Mouse (Mus musculus) myocyte (in vitro differentiated cells): Measurements from ENCODE around the gene Micu1. TPM values are rescaled to one million over a fixed set of nuclear protein-coding genes. Genes with fewer than 3 reads are reported as not detected.
A peak's percentile ranks its signal among the peaks of the same experiment; 100 is the strongest.

Experiments used
- H3K27me3 ChIP-seq: one replicate; pipeline ENCODE4 v1.6.1; 2011; ENCODE audit not compliant: control insufficient read depth, insufficient read depth, insufficient read length
- H3K36me3 ChIP-seq: one replicate; pipeline ENCODE4 v1.6.1; 2011; ENCODE audit not compliant: control insufficient read depth, insufficient read depth
- H3K4me2 ChIP-seq: one replicate; pipeline ENCODE4 v1.6.1; 2011; ENCODE audit warnings: low read depth, control low read depth
- H3K4me3 ChIP-seq: one replicate; pipeline ENCODE4 v1.5.1; 2011; ENCODE audit warnings: mild to moderate bottlenecking, control low read depth, moderate library complexity
- H3K79me2 ChIP-seq: one replicate; pipeline ENCODE4 v1.6.1; 2011; ENCODE audit not compliant: control insufficient read depth, insufficient read depth
- H3ac ChIP-seq: one replicate; pipeline ENCODE4 v1.6.1; 2011; ENCODE audit not compliant: control insufficient read depth, insufficient read length
- CEBPB ChIP-seq: IDR thresholded peaks from 2 replicates; pipeline ENCODE4 v1.6.1; 2011; ENCODE audit warnings: mild to moderate bottlenecking, moderate library complexity; ENCODE audit not compliant: poor library complexity, insufficient read depth, severe bottlenecking
- E2F4 ChIP-seq: IDR thresholded peaks from one replicate; pipeline ENCODE4 v1.6.1; 2011; ENCODE audit warnings: mild to moderate bottlenecking, control low read depth, moderate library complexity; ENCODE audit not compliant: insufficient read depth
- MAX ChIP-seq: IDR thresholded peaks from one replicate; pipeline ENCODE4 v1.6.1; 2011; ENCODE audit warnings: low read depth, mild to moderate bottlenecking, control low read depth
- MYOD1 ChIP-seq, 3 experiments: IDR thresholded peaks; one replicate each; pipeline ENCODE4 v1.6.1; 2011; ENCODE audit warnings: control low read depth in 2 of 3, low read depth in 2 of 3, mild to moderate bottlenecking in 2 of 3, moderate library complexity in 1 of 3; ENCODE audit not compliant: insufficient read length in 2 of 3, control insufficient read depth in 1 of 3
- MYOG ChIP-seq, 3 experiments: IDR thresholded peaks; one replicate each; pipeline ENCODE4 v1.6.1; 2011; ENCODE audit warnings: control low read depth in 2 of 3, low read depth in 2 of 3, mild to moderate bottlenecking in 2 of 3; ENCODE audit not compliant: insufficient read length in 2 of 3, control insufficient read depth in 1 of 3, insufficient read depth in 1 of 3
- POLR2A ChIP-seq: IDR thresholded peaks from one replicate; pipeline ENCODE4 v1.6.1; 2011; ENCODE audit warnings: low read depth, mild to moderate bottlenecking, control low read depth, moderate library complexity; ENCODE audit not compliant: insufficient read length
- POLR2AphosphoS2 ChIP-seq: IDR thresholded peaks from one replicate; pipeline ENCODE4 v1.6.1; 2011; ENCODE audit warnings: low read depth, control low read depth; ENCODE audit not compliant: insufficient read length
- REST ChIP-seq: IDR thresholded peaks from one replicate; pipeline ENCODE4 v1.6.1; 2011; ENCODE audit warnings: mild to moderate bottlenecking, control low read depth, moderate library complexity; ENCODE audit not compliant: insufficient read depth, insufficient read length
- SRF ChIP-seq: IDR thresholded peaks from one replicate; pipeline ENCODE4 v1.6.1; 2011; ENCODE audit warnings: low read depth; ENCODE audit not compliant: control insufficient read depth, insufficient read length
- TCF12 ChIP-seq: IDR thresholded peaks from one replicate; pipeline ENCODE4 v1.6.1; 2011; ENCODE audit warnings: mild to moderate bottlenecking, control low read depth; ENCODE audit not compliant: poor library complexity, insufficient read depth, severe bottlenecking
- TCF3 ChIP-seq: IDR thresholded peaks from one replicate; pipeline ENCODE4 v1.6.1; 2011; ENCODE audit warnings: low read depth, control low read depth; ENCODE audit not compliant: insufficient read length
- USF1 ChIP-seq: IDR thresholded peaks from one replicate; pipeline ENCODE4 v1.6.1; 2011; ENCODE audit warnings: low read depth, mild to moderate bottlenecking, control low read depth, moderate library complexity
- polyA plus RNA-seq: library from polyadenylated mRNA; unstranded; fragments of >200 nt; fragmentation: generic; extraction: Trizol; gene quantifications from one replicate; pipeline ENCODE4 v1.2.1, GENCODE M21; 2012; ENCODE audit warnings: missing spikeins

Gene Micu1
- polyA plus RNA-seq, 1 experiment, result 264 TPM

- H3K27me3 ChIP-seq, result no peaks in the 10 kb centered on the region
- H3ac ChIP-seq, result no peak overlapping the region
- TF ChIP-seq POLR2A (no peak), MYOG (IDR thresholded peaks at IDR 0.05; ENCODE audit: control insufficient read depth in 1 of 3, insufficient read depth in 1 of 3, insufficient read length in 2 of 3, low read depth in 2 of 3) (no peak), USF1 (no peak), MYOD1 (IDR thresholded peaks at IDR 0.05; ENCODE audit: control insufficient read depth in 1 of 3, insufficient read length in 2 of 3, low read depth in 2 of 3) (no peak), TCF3 (no peak), SRF (no peak), CEBPB (no peak), POLR2AphosphoS2 (no peak), MAX (no peak), REST (no peak), TCF12 (no peak), E2F4 (no peak)
- no peak overlapping the region for H3K4me3 ChIP-seq
- H3K4me2 ChIP-seq, result no peak overlapping the region
- H3K79me2 ChIP-seq, result no peaks in the 10 kb centered on the region
- H3K36me3 ChIP-seq, result peaks cover 33% of the 10 kb centered on the region
Observed at GRCm38 (mm10) chr10:59896211-59896610, 193.9 kb downstream of the Micu1 start.

- no peak overlapping the region for H3K4me3 ChIP-seq
- H3ac ChIP-seq, result no peak overlapping the region
- TF ChIP-seq MYOD1 (IDR thresholded peaks at IDR 0.05; ENCODE audit: control insufficient read depth in 1 of 3, insufficient read length in 2 of 3, low read depth in 2 of 3), result no peak
- no peak for TF ChIP-seq USF1
- TF ChIP-seq TCF12, result no peak
- TF ChIP-seq MYOG (IDR thresholded peaks at IDR 0.05; ENCODE audit: control insufficient read depth in 1 of 3, insufficient read depth in 1 of 3, insufficient read length in 2 of 3, low read depth in 2 of 3), result no peak
- no peak for TF ChIP-seq TCF3
- no peak for TF ChIP-seq MAX
- TF ChIP-seq POLR2AphosphoS2, result no peak
- TF ChIP-seq SRF, result no peak
- peaks cover 28% of the 10 kb centered on the region for H3K36me3 ChIP-seq
- peak overlapping the region; percentile 37 for H3K4me2 ChIP-seq
- H3K27me3 ChIP-seq, result no peaks in the 10 kb centered on the region
- no peaks in the 10 kb centered on the region for H3K79me2 ChIP-seq
Observed at GRCm38 (mm10) chr10:59896911-59897331, 194.6 kb downstream of the Micu1 start.

- Histone ChIP-seq H3K36me3 (peaks cover 28% of the 10 kb centered on the region), H3ac (no peak overlapping the region), H3K79me2 (no peaks in the 10 kb centered on the region), H3K27me3 (no peaks in the 10 kb centered on the region), H3K4me2 (peak overlapping the region; percentile 37), H3K4me3 (no peak overlapping the region)
- no peak for TF ChIP-seq CEBPB
- no peak for TF ChIP-seq TCF12
- no peak for TF ChIP-seq E2F4
- TF ChIP-seq REST, result no peak
- no peak for TF ChIP-seq TCF3
- no peak for TF ChIP-seq MAX
- no peak for TF ChIP-seq SRF
- no peak for TF ChIP-seq POLR2A
- no peak for TF ChIP-seq POLR2AphosphoS2
- TF ChIP-seq MYOG (IDR thresholded peaks at IDR 0.05; ENCODE audit: control insufficient read depth in 1 of 3, insufficient read depth in 1 of 3, insufficient read length in 2 of 3, low read depth in 2 of 3), result no peak
- no peak for TF ChIP-seq MYOD1 (IDR thresholded peaks at IDR 0.05; ENCODE audit: control insufficient read depth in 1 of 3, insufficient read length in 2 of 3, low read depth in 2 of 3)
- no peak for TF ChIP-seq USF1
Observed at GRCm38 (mm10) chr10:59897511-59897910, 195.2 kb downstream of the Micu1 start.

GRCm38 (mm10) chr10:59898180-59898778, 196.0 kb downstream of the Micu1 start:
- H3K4me3 ChIP-seq, result no peak overlapping the region
- H3K36me3 ChIP-seq, result peaks cover 24% of the 10 kb centered on the region
- no peak overlapping the region for H3ac ChIP-seq
- no peak overlapping the region for H3K4me2 ChIP-seq
- H3K79me2 ChIP-seq, result no peaks in the 10 kb centered on the region
- no peaks in the 10 kb centered on the region for H3K27me3 ChIP-seq
- no peak for TF ChIP-seq REST
- no peak for TF ChIP-seq TCF3
- TF ChIP-seq MYOG (IDR thresholded peaks at IDR 0.05; ENCODE audit: control insufficient read depth in 1 of 3, insufficient read depth in 1 of 3, insufficient read length in 2 of 3, low read depth in 2 of 3), result no peak
- TF ChIP-seq POLR2AphosphoS2, result no peak
- no peak for TF ChIP-seq CEBPB
- no peak for TF ChIP-seq SRF
- no peak for TF ChIP-seq MAX
- no peak for TF ChIP-seq TCF12
- TF ChIP-seq MYOD1 (IDR thresholded peaks at IDR 0.05; ENCODE audit: control insufficient read depth in 1 of 3, insufficient read length in 2 of 3, low read depth in 2 of 3), result no peak
- no peak for TF ChIP-seq USF1
- TF ChIP-seq POLR2A, result no peak
- TF ChIP-seq E2F4, result no peak

DNA sequence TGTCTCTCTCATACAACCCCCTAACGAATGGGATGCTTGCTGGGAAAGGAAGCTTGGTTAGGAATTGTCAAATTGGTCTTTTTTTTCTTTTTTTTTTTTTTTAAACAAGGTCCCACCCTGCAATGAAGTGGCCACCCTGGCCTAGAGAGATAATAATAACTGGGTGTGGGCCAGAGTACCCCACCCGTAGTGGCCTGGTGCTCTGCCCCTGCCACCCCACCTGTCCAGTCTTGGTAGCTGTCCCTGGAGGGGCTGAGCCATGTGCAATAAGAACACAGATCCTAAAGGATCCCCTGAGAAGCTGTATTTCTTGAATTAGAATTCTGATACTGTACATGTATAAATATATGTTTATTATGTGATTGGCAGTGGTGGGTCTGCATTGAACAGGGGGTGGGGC, 196.7 kb downstream of the Micu1 start:
- TF ChIP-seq TCF3 (no peak), MYOG (IDR thresholded peaks at IDR 0.05; ENCODE audit: control insufficient read depth in 1 of 3, insufficient read depth in 1 of 3, insufficient read length in 2 of 3, low read depth in 2 of 3) (peak in 1 of 3 experiments; percentile 12), MYOD1 (IDR thresholded peaks at IDR 0.05; ENCODE audit: control insufficient read depth in 1 of 3, insufficient read length in 2 of 3, low read depth in 2 of 3) (peak in 1 of 3 experiments; percentile 54)

More for the DNA sequence above, 196.7 kb downstream of the Micu1 start:
- no peaks in the 10 kb centered on the region for H3K79me2 ChIP-seq
- no peak overlapping the region for H3ac ChIP-seq
- H3K4me2 ChIP-seq, result peak overlapping the region; percentile 57
- peaks cover 18% of the 10 kb centered on the region for H3K36me3 ChIP-seq
- no peak overlapping the region for H3K4me3 ChIP-seq
- H3K27me3 ChIP-seq, result no peaks in the 10 kb centered on the region
